Mouse (Mus musculus) cortical plate, adult 2 months (tissue): ENCODE results near the gene Abca2.

Experiments
- CTCF ChIP-seq: fragments of 200-500 bp; IDR thresholded peaks from 2 replicates; pipeline ENCODE4 v1.5.1; 2011; ENCODE audit warnings: mild to moderate bottlenecking, control low read depth, low read length; ENCODE audit not compliant: insufficient read depth; ENCODE audit errors: extremely low read depth
- POLR2A ChIP-seq: fragments of 200-500 bp; IDR thresholded peaks from 2 replicates; pipeline ENCODE4 v1.6.1; 2011; ENCODE audit warnings: mild to moderate bottlenecking, low read length, control low read depth; ENCODE audit not compliant: insufficient read depth; ENCODE audit errors: extremely low read depth

DNA sequence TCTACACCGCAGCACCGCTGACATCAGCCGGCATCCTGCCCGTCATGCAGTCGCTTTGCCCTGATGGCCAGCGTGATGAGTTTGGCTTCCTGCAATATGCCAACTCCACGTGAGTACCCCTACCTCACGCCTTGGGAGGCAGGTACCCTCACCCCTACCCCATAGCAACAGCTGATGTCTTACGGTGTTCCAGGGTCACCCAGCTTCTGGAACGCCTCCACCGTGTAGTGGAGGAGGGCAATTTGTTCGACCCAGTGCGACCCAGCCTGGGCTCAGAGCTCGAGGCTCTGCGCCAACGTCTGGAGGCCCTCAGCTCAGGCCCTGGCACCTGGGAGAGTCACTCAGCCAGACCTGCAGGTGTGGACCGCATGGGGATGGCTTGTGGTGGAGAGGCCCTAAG lies 4.6 kb downstream of the Abca2 start:
- TF ChIP-seq CTCF = no peak
- TF ChIP-seq POLR2A = no peak
